Mouse (Mus musculus): ENCODE measurements around the gene Pbx1.

GRCm38 (mm10) chr1:168163521-168164233 is 268.4 kb downstream of the Pbx1 start:
- TF ChIP-seq ZKSCAN1 (IDR thresholded peaks at IDR 0.05; ENCODE audit: low read depth, low read length) (no peak), HCFC1 (IDR thresholded peaks at IDR 0.05; ENCODE audit: low read depth, low read length) (no peak)

Measured in MEL (cell line).